Mouse (Mus musculus) liver, embryonic 14.5 days (tissue): ENCODE results near the gene R3hdm4.

Experiments used
- CTCF ChIP-seq: IDR thresholded peaks from 2 replicates; pipeline ENCODE4 v1.5.1; 2016; ENCODE audit warnings: antibody characterized with exemption, low read depth, control low read depth
- EP300 ChIP-seq: IDR thresholded peaks from 2 replicates; pipeline ENCODE4 v1.6.1; 2016; ENCODE audit warnings: antibody characterized with exemption, low read depth

GRCm38 (mm10) chr10:79955691-79956090 is 34.7 kb upstream of the R3hdm4 start:
- TF ChIP-seq CTCF: no peak
- no peak for TF ChIP-seq EP300
